Mouse (Mus musculus) left cerebral cortex, adult 8-10 months (tissue): Measurements from ENCODE around the gene Olfr513. TPM values are rescaled to one million over a fixed set of nuclear protein-coding genes. Genes with fewer than 3 reads are reported as not detected.

Experiments used
- DNase-seq, 2 experiments: peaks; one replicate each; pipeline ENCODE4 v3.0.0; 2022; ENCODE audit warnings: low spot score in 2 of 2
- total RNA-seq, 4 experiments: library from RNA; stranded (reverse); gene quantifications; 2 replicates each; pipeline ENCODE4 v1.2.4; 2022

The Olfr513 gene
- not detected for total RNA-seq

DNA sequence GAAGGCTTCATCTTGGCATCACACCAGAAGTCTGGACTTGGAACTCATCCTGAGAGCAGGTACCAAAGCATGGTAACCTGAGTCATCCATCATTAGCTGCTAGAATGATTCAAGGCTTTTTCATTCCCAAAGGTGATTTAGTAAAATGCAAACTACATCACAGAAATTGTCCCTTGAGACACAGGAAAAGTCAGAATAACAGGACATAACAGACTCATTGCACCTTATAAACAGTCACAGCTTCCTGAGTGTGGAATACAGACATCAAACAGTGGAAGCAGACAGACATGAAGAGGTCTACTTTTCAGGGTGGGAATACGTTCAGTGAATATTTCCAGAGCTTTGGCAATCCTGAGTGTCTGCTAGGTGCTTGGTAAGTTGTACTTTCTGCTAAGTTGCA lies at the start of gene Olfr513:
TSS of gene Olfr513 (plus strand) at position 301 of the 400 bp plus-strand sequence.
- DNase-seq = no peak

DNA sequence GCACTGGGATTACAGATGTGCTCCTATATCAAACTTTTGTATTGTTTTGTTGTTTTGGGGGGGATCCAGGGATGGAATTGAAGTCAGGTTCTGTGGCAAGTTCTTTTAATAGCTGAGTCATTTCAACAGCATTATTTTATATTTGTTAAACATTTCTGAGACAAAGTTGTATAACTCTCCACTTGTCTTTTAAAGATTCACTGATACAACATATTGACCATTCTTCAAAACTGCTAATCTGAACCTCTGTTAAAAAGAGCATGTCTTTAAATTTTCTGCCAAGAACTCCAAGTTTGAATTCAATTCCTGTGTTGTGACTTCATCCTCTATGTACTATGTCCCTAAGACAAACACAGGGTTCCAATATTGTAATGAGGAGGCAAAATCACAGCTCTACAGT lies 37.8 kb upstream of the Olfr513 start, which contains the start of gene Olfr512:
TSS of gene Olfr512 (plus strand) at position 301 of the 400 bp plus-strand sequence.
- DNase-seq = no peak

DNA sequence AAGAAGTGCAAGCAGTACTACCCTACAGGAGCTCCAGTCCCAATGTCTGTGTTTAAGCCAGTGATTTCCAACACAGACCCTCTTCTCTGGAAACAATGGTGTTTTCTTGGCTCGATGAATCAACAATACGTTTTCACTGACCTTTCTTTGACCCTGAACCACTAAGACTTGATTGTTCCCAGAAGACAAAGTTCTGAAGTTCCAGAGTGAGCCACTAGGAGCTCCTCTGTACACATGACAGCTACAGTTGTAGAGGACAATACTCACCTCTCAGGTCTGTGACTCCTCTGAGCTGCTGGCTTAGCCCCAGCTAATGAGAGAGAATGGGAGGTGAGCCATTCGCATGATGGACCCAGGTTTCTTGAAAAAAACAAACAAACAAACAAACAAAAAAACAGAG lies 9.6 kb downstream of the Olfr513 start:
- no peak for DNase-seq

DNA sequence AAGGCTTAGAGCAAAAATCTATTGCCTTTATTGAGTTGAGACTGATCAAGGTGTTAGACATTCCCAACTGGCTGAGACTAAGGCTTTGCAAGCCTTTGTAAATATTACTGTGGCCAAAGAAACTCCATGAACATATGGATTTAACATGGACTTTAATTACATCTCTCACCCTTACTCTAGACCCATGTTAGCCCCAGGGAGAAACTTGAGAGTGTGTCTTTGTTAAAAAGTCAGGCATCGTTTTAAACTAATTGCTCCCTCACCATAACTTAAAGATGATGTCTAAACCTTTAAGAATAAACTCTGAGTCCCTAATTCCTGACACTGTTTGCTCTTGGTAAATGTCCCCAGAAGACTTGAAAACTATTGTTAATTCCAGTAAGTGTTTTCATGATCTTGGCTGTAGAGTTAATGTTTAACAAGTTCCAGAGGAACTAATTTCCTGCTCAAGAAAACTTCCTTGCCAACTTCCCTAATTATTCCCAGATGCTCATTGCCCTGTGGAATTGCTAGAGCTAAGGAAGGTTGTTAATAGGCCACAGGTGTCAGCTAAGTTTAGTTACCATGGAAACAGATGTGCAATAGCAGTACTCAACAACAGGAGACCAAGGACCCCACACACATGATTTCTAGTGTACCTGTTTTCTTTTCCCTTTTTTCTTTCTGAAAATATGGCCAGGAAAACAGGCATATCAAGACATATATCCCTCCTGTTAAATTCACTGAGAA lies 46.6 kb downstream of the Olfr513 start:
- no peak for DNase-seq

Other genes starting within 250 kb of the Olfr513 start
- not detected for gene Olfr502, start 225.9 kb upstream of the Olfr513 start, total RNA-seq
- gene Olfr503, start 206.4 kb upstream of the Olfr513 start, total RNA-seq = not detected
- gene Olfr504, start 185.2 kb upstream of the Olfr513 start, total RNA-seq = not detected
- not detected for gene Olfr506, start 140.2 kb upstream of the Olfr513 start, total RNA-seq
- gene Olfr507, start 129.2 kb upstream of the Olfr513 start, total RNA-seq = not detected
- not detected for gene Olfr508, start 121.0 kb upstream of the Olfr513 start, total RNA-seq
- gene Olfr509, start 99.1 kb upstream of the Olfr513 start, total RNA-seq = not detected
- not detected for gene Olfr510, start 84.6 kb upstream of the Olfr513 start, total RNA-seq
- not detected for gene Olfr512, start 37.7 kb upstream of the Olfr513 start, total RNA-seq
- gene Olfr514, start 75.0 kb downstream of the Olfr513 start, total RNA-seq = not detected
- gene Olfr516, start 99.6 kb downstream of the Olfr513 start, total RNA-seq = not detected
- gene Olfr517, start 121.4 kb downstream of the Olfr513 start, total RNA-seq = not detected
- not detected for gene Olfr518, start 134.0 kb downstream of the Olfr513 start, total RNA-seq
- not detected for gene Olfr519, start 143.4 kb downstream of the Olfr513 start, total RNA-seq
- gene Nlrp10, start 179.2 kb downstream of the Olfr513 start, total RNA-seq = under 1 TPM; 0.33 to 0.57 (median 0.45) TPM
- 100 to 1,000 TPM; 101 to 102 (median 101) TPM for gene Eif3f, start 183.4 kb downstream of the Olfr513 start, total RNA-seq
- gene Tub, start 199.4 kb downstream of the Olfr513 start, total RNA-seq = 100 to 1,000 TPM; 107 to 129 (median 115) TPM